Mouse (Mus musculus) MEL (cell line): Measurements from ENCODE around the gene Rai2. TPM values are rescaled to one million over a fixed set of nuclear protein-coding genes. Genes with fewer than 3 reads are reported as not detected.
"Not testable (repeated sequence)": the region's sequence is repeated elsewhere in the genome, so short reads cannot be mapped to it uniquely, and the experiment has no call there.

Source experiments
- DNase-seq: peaks from one replicate; pipeline ENCODE4 v3.0.0; 2011; ENCODE audit warnings: low read depth, low spot score
- H3K27ac ChIP-seq: 2 replicates; pipeline ENCODE4 v1.5.1; 2012; ENCODE audit warnings: low read depth, mild to moderate bottlenecking, control low read depth, low read length, moderate library complexity; ENCODE audit not compliant: control insufficient read depth
- H3K27me3 ChIP-seq, 2 experiments: fragments of 150-350 bp in 1 of 2; sonication (generic) in 1 of 2; 2 replicates each; pipeline ENCODE4 v1.6.1; 2012; ENCODE audit warnings: low read length in 2 of 2, mild to moderate bottlenecking in 2 of 2, improper control_type of control experiment in 1 of 2, moderate library complexity in 1 of 2; ENCODE audit not compliant: insufficient read depth in 2 of 2, control insufficient read depth in 1 of 2
- H3K36me3 ChIP-seq, 2 experiments: 2 replicates each; pipeline ENCODE4 v1.6.1; 2012 to 2014; ENCODE audit warnings: low read length in 2 of 2, improper control_type of control experiment in 1 of 2, inconsistent platforms in 1 of 2, mild to moderate bottlenecking in 1 of 2; ENCODE audit not compliant: insufficient read depth in 2 of 2, control insufficient read depth in 1 of 2
- H3K4me1 ChIP-seq, 2 experiments: fragments of 150-350 bp in 1 of 2; sonication (generic) in 1 of 2; 2 replicates each; pipeline ENCODE4 v1.6.1; 2012; ENCODE audit warnings: low read length in 2 of 2, improper control_type of control experiment in 1 of 2, mild to moderate bottlenecking in 1 of 2; ENCODE audit not compliant: insufficient read depth in 2 of 2, control insufficient read depth in 1 of 2
- H3K4me3 ChIP-seq, 2 experiments: fragments of 150-350 bp in 1 of 2; sonication (generic) in 1 of 2; 2 replicates each; pipeline ENCODE4 v1.5.1; 2012; ENCODE audit warnings: low read depth in 2 of 2, low read length in 2 of 2, mild to moderate bottlenecking in 2 of 2, moderate library complexity in 2 of 2, control low read depth in 1 of 2, improper control_type of control experiment in 1 of 2; ENCODE audit not compliant: control insufficient read depth in 1 of 2, insufficient read depth in 1 of 2
- H3K79me2 ChIP-seq: 2 replicates; pipeline ENCODE4 v1.6.1; 2012; ENCODE audit warnings: mild to moderate bottlenecking, low read length, moderate library complexity; ENCODE audit not compliant: control insufficient read depth, poor library complexity, insufficient read depth
- H3K9ac ChIP-seq: 2 replicates; pipeline ENCODE4 v1.6.1; 2012; ENCODE audit warnings: low read depth, mild to moderate bottlenecking, control low read depth, low read length, moderate library complexity; ENCODE audit not compliant: control insufficient read depth, poor library complexity, severe bottlenecking
- H3K9me3 ChIP-seq: fragments of 150-350 bp; sonication (generic); replicated peaks from 2 replicates; pipeline ENCODE4 v1.6.1; 2012; ENCODE audit warnings: mild to moderate bottlenecking, low read length, improper control_type of control experiment, moderate library complexity; ENCODE audit not compliant: insufficient read depth
- BHLHE40 ChIP-seq: IDR thresholded peaks from 2 replicates; pipeline ENCODE4 v1.6.1; 2012; ENCODE audit warnings: low read depth, mild to moderate bottlenecking, inconsistent platforms, low read length, improper control_type of control experiment, borderline replicate concordance
- CHD2 ChIP-seq: IDR thresholded peaks from 2 replicates; pipeline ENCODE4 v1.6.1; 2011; ENCODE audit warnings: low read length, improper control_type of control experiment
- CTCF ChIP-seq, 3 experiments: IDR thresholded peaks in 2 of 3; conservative IDR thresholded peaks in 1 of 3; 2 replicates each; pipeline ENCODE4 v1.5.1; 2011 to 2012; ENCODE audit warnings: low read length in 3 of 3, low read depth in 2 of 3, mild to moderate bottlenecking in 2 of 3, improper control_type of control experiment in 1 of 3, inconsistent platforms in 1 of 3, mixed read lengths in 1 of 3, moderate library complexity in 1 of 3; ENCODE audit not compliant: control insufficient read depth in 1 of 3, insufficient read depth in 1 of 3, poor library complexity in 1 of 3, severe bottlenecking in 1 of 3
- E2F4 ChIP-seq: IDR thresholded peaks from 2 replicates; pipeline ENCODE4 v1.6.1; 2011; ENCODE audit warnings: low read depth, low read length, improper control_type of control experiment, borderline replicate concordance
- GABPA ChIP-seq: IDR thresholded peaks from 2 replicates; pipeline ENCODE4 v1.6.1; 2012; ENCODE audit warnings: low read depth, mild to moderate bottlenecking, inconsistent platforms, low read length, improper control_type of control experiment, moderate library complexity
- HCFC1 ChIP-seq: IDR thresholded peaks from 2 replicates; pipeline ENCODE4 v1.6.1; 2012; ENCODE audit warnings: low read depth, mild to moderate bottlenecking, inconsistent platforms, low read length, improper control_type of control experiment, moderate library complexity
- KAT2A ChIP-seq: conservative IDR thresholded peaks from 2 replicates; pipeline ENCODE4 v1.6.1; 2012; ENCODE audit warnings: low read depth, low read length, improper control_type of control experiment, inconsistent platforms
- MAX ChIP-seq: IDR thresholded peaks from 2 replicates; pipeline ENCODE4 v1.6.1; 2011; ENCODE audit warnings: low read length, improper control_type of control experiment
- MAZ ChIP-seq: IDR thresholded peaks from 2 replicates; pipeline ENCODE4 v1.6.1; 2012; ENCODE audit warnings: low read depth, mild to moderate bottlenecking, inconsistent platforms, low read length, improper control_type of control experiment
- MXI1 ChIP-seq: IDR thresholded peaks from 2 replicates; pipeline ENCODE4 v1.6.1; 2011; ENCODE audit warnings: mild to moderate bottlenecking, low read depth, low read length, improper control_type of control experiment
- NELFE ChIP-seq: IDR thresholded peaks from 2 replicates; pipeline ENCODE4 v1.6.1; 2011; ENCODE audit warnings: low read depth, low read length, improper control_type of control experiment
- POLR2AphosphoS5 ChIP-seq: IDR thresholded peaks from 2 replicates; pipeline ENCODE4 v1.6.1; 2012; ENCODE audit warnings: low read depth, borderline replicate concordance, mild to moderate bottlenecking, inconsistent platforms, low read length, moderate library complexity, mixed read lengths
- RAD21 ChIP-seq: IDR thresholded peaks from 2 replicates; pipeline ENCODE4 v1.6.1; 2011; ENCODE audit warnings: mild to moderate bottlenecking, low read depth, low read length, improper control_type of control experiment
- SIN3A ChIP-seq: IDR thresholded peaks from 2 replicates; pipeline ENCODE4 v1.6.1; 2012; ENCODE audit warnings: low read length, improper control_type of control experiment, inconsistent platforms
- SMC3 ChIP-seq: IDR thresholded peaks from 2 replicates; pipeline ENCODE4 v1.6.1; 2011; ENCODE audit warnings: low read depth, low read length, improper control_type of control experiment
- TCF12 ChIP-seq: IDR thresholded peaks from 2 replicates; pipeline ENCODE4 v1.6.1; 2014; ENCODE audit warnings: low read depth, mild to moderate bottlenecking, inconsistent platforms, low read length, improper control_type of control experiment, moderate library complexity
- ZC3H11A ChIP-seq: IDR thresholded peaks from 2 replicates; pipeline ENCODE4 v1.6.1; 2012; ENCODE audit warnings: low read depth, mild to moderate bottlenecking, inconsistent platforms, low read length, improper control_type of control experiment
- ZMIZ1 ChIP-seq: IDR thresholded peaks from 2 replicates; pipeline ENCODE4 v1.6.1; 2012; ENCODE audit warnings: low read depth, mild to moderate bottlenecking, inconsistent platforms, low read length, improper control_type of control experiment, moderate library complexity
- polyA plus RNA-seq, 2 experiments: library from polyadenylated mRNA; stranded (reverse) in 1 of 2; unstranded in 1 of 2; fragments of >175 nt in 1 of 2; fragments of >200 nt in 1 of 2; gene quantifications; 2 replicates each; pipeline versions ENCODE4 v1.2.1 to v1.2.4; 2012; ENCODE audit warnings: low replicate concordance in 2 of 2, low read depth in 1 of 2; ENCODE audit not compliant: insufficient read length in 2 of 2, insufficient read depth in 1 of 2, missing spikeins in 1 of 2
- total RNA-seq: library from RNA; depleted of rRNA; stranded (reverse); fragments of 300-350 nt; gene quantifications from 2 replicates; pipeline ENCODE4 v1.2.3, GENCODE M21; 2012

Rai2 gene
- total and polyA plus RNA-seq, 3 experiments: not detected

DNA sequence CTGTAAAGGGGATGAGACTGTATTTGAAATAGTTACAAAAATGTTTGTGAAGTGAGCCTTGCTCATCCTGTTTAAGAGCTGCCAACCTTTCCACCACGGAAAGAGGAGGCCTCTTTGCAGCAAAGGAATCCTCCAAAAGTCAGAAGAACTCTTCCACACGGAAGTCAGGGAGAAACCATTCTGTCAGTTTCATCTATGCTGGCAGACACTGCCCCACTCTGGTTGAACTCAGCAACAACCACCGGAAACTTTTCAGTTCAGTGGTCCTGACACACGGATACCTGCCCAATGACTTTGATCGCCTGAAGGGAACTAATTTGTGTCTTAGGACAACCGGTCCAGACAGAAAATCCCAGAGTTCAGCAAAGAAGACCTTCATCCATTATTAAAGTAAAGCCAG lies 73.3 kb downstream of the Rai2 start:
- no peaks in the 10 kb centered on the region for H3K9me3 ChIP-seq
- no peaks in the 10 kb centered on the region for H3K36me3 ChIP-seq
- no peak overlapping the region for H3K9ac ChIP-seq
- H3K4me3 ChIP-seq: no peak overlapping the region
- H3K27ac ChIP-seq: no peak overlapping the region
- DNase-seq: no peak
- no peaks in the 10 kb centered on the region for H3K27me3 ChIP-seq
- no peaks in the 10 kb centered on the region for H3K4me1 ChIP-seq
- TF ChIP-seq MAZ: no peak
- no peak for TF ChIP-seq SIN3A
- no peak for TF ChIP-seq ZMIZ1
- no peak for TF ChIP-seq E2F4
- TF ChIP-seq POLR2AphosphoS5: no peak
- no peak for TF ChIP-seq NELFE
- no peak for TF ChIP-seq RAD21
- no peak for TF ChIP-seq KAT2A
- no peak for TF ChIP-seq MXI1
- no peak for TF ChIP-seq TCF12
- no peak for TF ChIP-seq GABPA
- no peak for TF ChIP-seq HCFC1
- TF ChIP-seq BHLHE40: no peak
- TF ChIP-seq MAX: no peak
- no peak for TF ChIP-seq CHD2
- H3K79me2 ChIP-seq: no peaks in the 10 kb centered on the region

- not testable (repeated sequence) for H3K4me1 ChIP-seq, H3K36me3 ChIP-seq, H3K27ac ChIP-seq, H3K79me2 ChIP-seq, H3K9ac ChIP-seq, H3K9me3 ChIP-seq, H3K4me3 ChIP-seq, H3K27me3 ChIP-seq
- peak; percentile 65 for DNase-seq
- peak; percentile 74 for TF ChIP-seq RAD21
- peak; percentile 62 for TF ChIP-seq ZC3H11A
- TF ChIP-seq SMC3: peak; percentile 64
- peak in 2 of 3 experiments; percentile 48 to 70; a peak in 4 of 6 replicates for TF ChIP-seq CTCF (IDR thresholded peaks at IDR 0.05 in 2 of 3, conservative IDR thresholded peaks at IDR 0.05 in 1 of 3; ENCODE audit: control insufficient read depth in 1 of 3, insufficient read depth in 1 of 3, low read depth in 2 of 3, low read length in 3 of 3, poor library complexity in 1 of 3, severe bottlenecking in 1 of 3)
Measured at GRCm38 (mm10) chrX:161826186-161826585, 109.3 kb downstream of the Rai2 start.
